Mouse (Mus musculus) G1E-ER4 (cell line): ENCODE results near the gene Sertad4. TPM values are rescaled to one million over a fixed set of nuclear protein-coding genes. Genes with fewer than 3 reads are reported as not detected.

Experiments
- GATA1 ChIP-seq: IDR thresholded peaks from one replicate; pipeline ENCODE4 v1.8.0; 2012; ENCODE audit warnings: low read length, inconsistent platforms
- polyA plus RNA-seq: library from polyadenylated mRNA; stranded (reverse); fragments of >175 nt; gene quantifications from 2 replicates; pipeline ENCODE4 v1.2.3, GENCODE M21; 2012

Sertad4 gene
- polyA plus RNA-seq, 1 experiment: not detected

GRCm38 (mm10) chr1:192856931-192857330, 1.4 kb upstream of the Sertad4 start:
- no peak for TF ChIP-seq GATA1

GRCm38 (mm10) chr1:192856411-192856810, 855 bp upstream of the Sertad4 start:
- TF ChIP-seq GATA1: no peak

DNA sequence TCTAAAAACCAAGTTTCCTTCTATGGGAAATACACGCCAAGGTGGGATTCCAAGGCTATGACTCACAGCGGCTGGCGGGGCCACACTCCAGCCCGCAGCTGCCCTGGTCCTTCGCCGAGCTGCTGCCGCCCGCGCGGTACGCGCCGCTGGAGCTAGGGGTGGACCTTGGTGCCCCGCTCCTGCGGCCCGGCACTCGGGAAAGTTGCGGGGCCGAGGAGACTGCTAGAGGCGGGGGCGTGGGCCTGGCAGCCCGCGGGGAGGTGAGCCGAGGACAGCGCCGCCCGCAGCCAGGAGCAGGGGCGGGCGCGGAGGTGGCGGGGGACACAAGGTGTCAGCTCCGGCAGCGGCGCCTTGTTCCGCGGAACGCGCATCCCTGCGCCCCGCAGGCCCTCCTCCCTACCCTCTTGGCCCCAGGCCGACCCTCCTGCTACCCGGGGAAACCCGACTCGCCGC, 711 bp downstream of the Sertad4 start:
- TF ChIP-seq GATA1: no peak

DNA sequence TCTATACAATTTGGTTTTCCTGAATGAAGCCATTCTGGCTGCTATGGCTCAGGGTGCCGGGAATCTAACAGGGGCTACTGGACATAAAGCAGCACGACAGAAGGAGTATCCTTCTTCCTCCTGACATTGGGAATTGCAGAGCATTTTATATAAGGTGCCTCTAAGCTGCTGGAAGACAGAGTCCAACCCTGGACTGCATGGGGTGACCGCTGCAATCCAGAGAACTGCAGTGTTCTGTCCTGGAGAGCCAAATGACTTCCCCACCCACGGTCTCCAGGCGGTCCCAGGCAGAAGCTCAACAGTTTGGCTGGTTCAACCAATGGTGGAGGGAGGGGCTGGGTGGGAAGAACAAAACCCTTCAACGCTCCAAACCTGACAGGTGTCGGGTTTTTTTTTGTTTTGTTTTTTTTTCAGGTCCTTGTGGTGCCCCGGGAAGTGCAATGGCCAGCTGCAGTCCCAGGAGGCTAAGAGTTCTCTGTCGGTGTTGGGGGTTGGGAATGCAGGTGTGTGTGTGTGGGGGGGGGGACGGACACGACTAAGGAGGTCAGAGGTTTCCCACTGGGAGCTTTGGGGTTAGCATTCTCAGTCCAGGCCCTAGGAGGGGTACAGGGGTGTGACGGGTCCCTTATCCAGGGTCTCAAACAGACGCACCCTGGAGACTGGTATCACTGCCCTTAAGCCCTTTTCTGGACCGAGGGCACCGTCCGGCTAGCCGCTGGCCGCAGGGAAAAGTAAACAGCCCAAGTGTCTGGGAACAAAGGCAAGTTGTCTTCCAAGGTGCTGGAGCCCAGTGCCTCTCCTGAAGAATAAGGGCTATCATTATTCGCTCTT, 1.4 kb downstream of the Sertad4 start:
- TF ChIP-seq GATA1: no peak

- TF ChIP-seq GATA1: no peak
Observed at GRCm38 (mm10) chr1:192853429-192853828, 2.1 kb downstream of the Sertad4 start.

- TF ChIP-seq GATA1: no peak
Observed at GRCm38 (mm10) chr1:192852047-192852446, 3.5 kb downstream of the Sertad4 start.

DNA sequence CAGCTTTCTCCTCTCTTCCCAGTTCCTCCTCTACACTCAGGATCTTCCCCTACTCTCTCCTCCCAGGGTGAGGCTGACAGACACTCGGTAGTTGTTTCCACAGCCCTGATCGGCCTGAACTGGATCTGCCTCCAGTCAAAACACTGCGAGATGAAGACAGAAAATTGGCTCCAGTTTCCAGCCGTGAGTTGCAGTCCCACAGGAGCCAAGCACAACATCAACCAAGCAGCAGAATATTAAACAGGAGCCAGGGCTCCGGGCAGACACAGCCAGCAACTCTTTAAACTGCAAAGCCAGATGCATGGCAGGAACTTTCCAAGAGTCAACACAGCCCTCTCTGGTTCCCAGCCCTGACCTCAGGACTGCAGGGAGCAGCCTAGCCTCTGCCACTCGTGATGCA, 3.9 kb downstream of the Sertad4 start:
- no peak for TF ChIP-seq GATA1

DNA sequence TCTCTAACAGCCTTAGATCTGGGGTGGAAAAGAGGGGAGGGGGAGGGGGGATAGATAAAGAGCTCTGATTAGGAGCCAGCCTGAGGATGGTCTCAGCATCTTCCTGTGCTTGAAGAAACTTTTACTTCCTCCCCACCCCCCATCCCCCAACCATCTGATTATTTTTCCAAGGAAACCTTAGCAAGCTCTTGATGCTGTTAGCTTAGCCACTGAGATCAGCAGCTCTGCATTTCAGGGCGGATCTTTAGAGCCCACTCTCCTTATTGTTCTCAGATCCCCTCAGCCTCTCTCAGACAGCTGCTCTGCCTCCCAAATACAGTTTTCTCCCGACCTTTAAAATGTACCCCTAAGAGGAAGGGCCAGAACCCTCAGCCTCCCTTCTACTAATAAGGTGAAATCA, 4.4 kb downstream of the Sertad4 start:
- TF ChIP-seq GATA1: no peak

GRCm38 (mm10) chr1:192849616-192850015, 5.9 kb downstream of the Sertad4 start:
- no peak for TF ChIP-seq GATA1

GRCm38 (mm10) chr1:192847254-192847653, 8.3 kb downstream of the Sertad4 start:
- TF ChIP-seq GATA1: no peak

DNA sequence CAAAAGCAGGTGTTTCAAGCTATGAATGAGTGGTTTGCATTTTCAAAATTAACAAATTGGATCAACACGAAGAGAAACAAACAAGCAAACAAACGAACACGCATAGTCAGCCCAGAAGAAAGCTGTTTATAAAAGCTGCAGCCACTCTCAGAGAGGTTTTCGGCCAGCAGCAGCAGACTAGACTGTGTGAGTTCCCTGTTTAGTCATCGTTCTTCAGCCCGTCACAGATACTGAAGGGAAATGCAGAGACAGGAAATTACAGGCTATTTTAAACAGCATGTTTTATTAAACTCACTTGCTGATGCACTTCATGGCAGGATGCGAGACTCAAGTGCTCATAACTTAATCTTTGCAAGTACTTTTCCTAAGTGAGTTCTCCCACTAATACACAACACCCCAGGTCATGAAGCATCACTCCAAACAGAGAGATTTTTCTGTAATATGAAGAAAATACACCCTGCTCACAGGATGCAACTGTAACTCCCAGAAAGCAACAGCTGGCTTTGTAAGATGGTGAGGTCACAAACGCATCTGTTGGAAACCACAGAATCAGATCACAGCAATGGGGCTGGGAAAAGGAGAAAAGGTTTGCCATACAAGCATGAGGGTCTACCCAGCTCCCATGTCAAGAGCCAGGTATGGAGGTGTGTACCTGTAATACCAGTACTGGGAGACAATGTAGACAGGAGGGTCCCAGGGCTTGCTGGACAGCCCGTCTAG, 14.3 kb downstream of the Sertad4 start:
- no peak for TF ChIP-seq GATA1

DNA sequence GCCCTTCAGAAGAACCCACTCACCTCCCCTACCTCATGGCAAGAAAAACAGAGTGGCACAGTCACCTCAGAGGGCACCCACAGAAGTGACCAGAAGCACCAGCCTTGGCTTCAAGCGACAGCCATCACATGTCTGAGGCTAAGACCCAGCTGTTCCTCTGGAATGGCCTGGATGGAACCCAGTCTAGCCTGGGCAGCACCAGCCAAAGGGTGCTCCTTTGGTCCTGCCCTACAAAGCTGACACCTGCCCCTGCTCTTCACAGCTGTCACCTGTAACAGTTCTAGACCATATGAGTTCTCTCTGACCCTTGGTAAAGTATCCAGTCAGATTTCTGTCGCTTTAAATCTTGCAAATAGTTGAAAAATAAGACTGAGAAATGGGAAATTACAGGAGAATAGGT, 14.9 kb downstream of the Sertad4 start:
- TF ChIP-seq GATA1: no peak

GRCm38 (mm10) chr1:192835211-192835681, 20.3 kb downstream of the Sertad4 start:
- TF ChIP-seq GATA1: no peak

DNA sequence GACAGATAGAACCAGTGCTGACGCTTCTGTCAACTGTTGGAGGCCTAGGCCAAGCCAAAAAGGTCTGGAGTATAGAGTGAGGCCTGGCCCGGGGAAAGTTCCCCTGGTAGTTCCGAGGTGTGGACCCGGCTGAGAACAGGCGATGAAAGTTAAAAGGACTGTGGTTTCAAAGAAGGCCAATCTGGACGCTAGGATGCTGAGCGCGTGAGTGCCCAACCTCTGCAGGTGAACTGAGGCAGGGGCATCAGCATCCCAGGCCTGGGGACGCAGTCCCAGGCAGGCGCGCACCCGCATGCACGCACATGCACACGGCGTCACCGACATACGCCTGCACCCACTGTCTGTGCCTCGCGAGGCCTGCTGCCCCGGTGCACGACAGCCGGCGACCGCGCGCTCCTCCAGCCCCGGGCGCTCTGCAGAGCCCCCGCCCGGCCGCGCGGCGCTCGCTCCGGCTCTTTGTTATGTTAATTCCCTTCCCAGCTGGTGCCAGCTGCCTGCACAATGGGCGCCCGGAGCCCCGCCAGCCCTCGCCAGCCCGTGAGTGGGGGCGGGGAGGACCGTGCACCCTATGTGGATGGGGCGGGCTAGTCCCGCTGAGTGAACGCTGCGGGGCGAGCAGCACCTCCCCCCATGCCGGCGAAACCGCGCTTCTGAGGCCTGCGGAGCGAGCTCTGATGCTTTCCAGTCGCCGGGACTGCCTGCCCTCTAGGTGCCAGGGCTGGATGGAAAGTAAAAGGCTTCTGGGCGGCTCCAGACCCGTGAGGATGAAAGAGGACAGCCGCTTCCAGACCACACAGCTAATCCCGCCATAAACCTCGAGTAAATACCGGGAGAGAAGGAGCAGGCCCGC, 21.0 kb downstream of the Sertad4 start:
- no peak for TF ChIP-seq GATA1

DNA sequence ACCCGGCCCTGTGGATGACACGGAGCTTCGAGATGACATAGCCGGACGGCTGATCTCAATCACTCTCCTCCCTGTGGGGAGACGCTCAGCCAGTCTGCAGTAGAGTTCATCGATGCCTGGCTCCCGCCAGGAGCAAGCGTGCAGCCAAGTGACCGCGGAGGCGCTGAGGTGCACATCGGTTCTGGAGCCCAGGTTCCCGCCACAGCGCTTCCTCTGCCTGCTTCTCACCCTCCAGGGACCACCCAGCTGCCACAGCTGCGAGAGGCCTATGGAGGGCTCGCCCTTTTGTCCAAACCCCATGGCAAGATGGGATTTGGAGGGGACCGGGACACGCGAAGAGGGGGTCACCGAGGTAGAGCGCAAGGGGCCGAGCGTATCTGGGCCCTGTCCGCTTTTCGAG, 22.0 kb downstream of the Sertad4 start:
- TF ChIP-seq GATA1: no peak

DNA sequence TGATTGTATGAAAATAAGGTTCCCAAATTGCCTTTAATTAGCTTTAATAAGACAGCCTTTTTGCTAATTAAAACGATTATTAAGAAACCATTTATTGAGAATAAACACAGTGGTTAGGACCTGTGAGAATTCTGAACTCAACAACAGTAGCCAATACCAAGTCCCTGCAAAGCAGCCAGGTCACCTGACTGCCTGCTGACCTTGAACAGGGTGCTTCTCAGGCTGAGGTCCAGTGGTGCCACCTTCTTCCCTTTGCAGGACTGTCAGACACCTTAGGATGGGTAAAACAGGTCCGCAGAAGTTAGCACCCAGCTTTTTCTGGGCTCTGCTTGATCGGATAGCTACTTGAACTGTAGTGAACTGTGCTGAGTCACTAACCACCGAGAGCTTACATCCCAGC, 22.5 kb downstream of the Sertad4 start:
- no peak for TF ChIP-seq GATA1
